ENCODE assay signal across 23 mouse cellular contexts in genomic region chr3:159056960-159057525, GRCm38 (mm10).
DNase-seq lines count a peak whose midpoint lies in the region; ATAC-seq and TF ChIP-seq lines count a peak whose summit lies in the region.
"Had no signal": no experiment of that assay in that cellular context is flagged by ENCODE, and none has a peak within 500 bp of the region (broad histone marks: within the 10 kb centered on the region; RNA-seq: fewer than 3 reads in every experiment).

No protein-coding gene starts in this region.

- DNase-seq in forebrain, embryonic 11.5 days (ENCODE audit: low spot score) = no peak
- DNase-seq in midbrain, embryonic 14.5 days = peak; percentile 2
- DNase-seq in midbrain, embryonic 11.5 days (ENCODE audit: low spot score, missing footprints) = no peak
- peak; percentile 11 for DNase-seq in brain, embryonic 14.5 days (ENCODE audit: low read depth)
- peak; percentile 28 for DNase-seq in mesoderm, embryonic 11.5 days (ENCODE audit: low read depth, low spot score)
- DNase-seq: adrenal gland, adult 8-10 months; cerebellum, adult 18-20 months; cerebellum, postnatal 14 days; gastrocnemius, postnatal 14 days; heart, adult 18-20 months; heart, postnatal 10 days; kidney, adult 9 months; kidney, postnatal 36 days; thymus, postnatal 25 days had no signal

- H3K4me3 ChIP-seq in forebrain, embryonic 11.5 days (ENCODE audit: low read depth, low read length) = no peak overlapping the region
- H3K4me3 ChIP-seq in forebrain, embryonic 13.5 days = no peak overlapping the region
- H3K4me3 ChIP-seq in midbrain, embryonic 14.5 days (replicated peaks; ENCODE audit: low read depth, low read length) = no peak overlapping the region
- H3K4me3 ChIP-seq in midbrain, embryonic 11.5 days (ENCODE audit: low read depth, low read length) = no peak overlapping the region
- H3K4me3 ChIP-seq in intestine, embryonic 15.5 days (replicated peaks) = no peak overlapping the region
- H3K4me3 ChIP-seq: forebrain, embryonic 10.5 days; heart, embryonic 12.5 days; hindbrain, embryonic 10.5 days; stomach, embryonic 15.5 days had no signal

- H3K9me3 ChIP-seq in forebrain, embryonic 11.5 days (ENCODE audit: control insufficient read depth, low read length) = no peaks in the 10 kb centered on the region
- H3K9me3 ChIP-seq in forebrain, embryonic 13.5 days (replicated peaks) = no peaks in the 10 kb centered on the region
- no peaks in the 10 kb centered on the region for H3K9me3 ChIP-seq in midbrain, embryonic 14.5 days (ENCODE audit: control insufficient read depth, low read length)
- no peaks in the 10 kb centered on the region for H3K9me3 ChIP-seq in midbrain, embryonic 11.5 days (ENCODE audit: control insufficient read depth, low read length)
- no peaks in the 10 kb centered on the region for H3K9me3 ChIP-seq in intestine, embryonic 15.5 days
- H3K9me3 ChIP-seq: forebrain, embryonic 10.5 days; heart, embryonic 12.5 days; hindbrain, embryonic 10.5 days; stomach, embryonic 15.5 days had no signal

- no peaks in the 10 kb centered on the region for H3K36me3 ChIP-seq in forebrain, embryonic 11.5 days (ENCODE audit: control insufficient read depth, insufficient read depth, low read length)
- H3K36me3 ChIP-seq in forebrain, embryonic 13.5 days (ENCODE audit: poor library complexity, severe bottlenecking) = no peaks in the 10 kb centered on the region
- H3K36me3 ChIP-seq in midbrain, embryonic 14.5 days (ENCODE audit: control insufficient read depth, insufficient read depth, low read length) = no peaks in the 10 kb centered on the region
- H3K36me3 ChIP-seq in midbrain, embryonic 11.5 days (ENCODE audit: control insufficient read depth, insufficient read depth, low read length) = no peaks in the 10 kb centered on the region
- no peaks in the 10 kb centered on the region for H3K36me3 ChIP-seq in intestine, embryonic 15.5 days
- H3K36me3 ChIP-seq: forebrain, embryonic 10.5 days; heart, embryonic 12.5 days; hindbrain, embryonic 10.5 days; stomach, embryonic 15.5 days had no signal

- WGBS in forebrain, embryonic 11.5 days = 80% methylated on average over 1 of the region's 1 CpGs
- WGBS in forebrain, embryonic 13.5 days = 84% methylated on average over 1 of the region's 1 CpGs
- WGBS in midbrain, embryonic 14.5 days = 92% methylated on average over 1 of the region's 1 CpGs
- 76% methylated on average over 1 of the region's 1 CpGs for WGBS in midbrain, embryonic 11.5 days
- 75% methylated on average over 1 of the region's 1 CpGs for WGBS in intestine, embryonic 15.5 days

- no peaks in the 10 kb centered on the region for H3K27me3 ChIP-seq in forebrain, embryonic 11.5 days (ENCODE audit: control insufficient read depth, insufficient read depth, low read length)
- no peaks in the 10 kb centered on the region for H3K27me3 ChIP-seq in forebrain, embryonic 13.5 days
- no peaks in the 10 kb centered on the region for H3K27me3 ChIP-seq in midbrain, embryonic 14.5 days (ENCODE audit: control insufficient read depth, insufficient read depth, low read length)
- no peaks in the 10 kb centered on the region for H3K27me3 ChIP-seq in midbrain, embryonic 11.5 days (ENCODE audit: control insufficient read depth, insufficient read depth, low read length)
- no peaks in the 10 kb centered on the region for H3K27me3 ChIP-seq in intestine, embryonic 15.5 days (replicated peaks)
- H3K27me3 ChIP-seq: heart, embryonic 12.5 days; stomach, embryonic 15.5 days had no signal

- no peak overlapping the region for H3K4me2 ChIP-seq in forebrain, embryonic 11.5 days (ENCODE audit: low read depth, low read length, severe bottlenecking)
- H3K4me2 ChIP-seq in forebrain, embryonic 13.5 days = no peak overlapping the region
- H3K4me2 ChIP-seq in midbrain, embryonic 14.5 days (ENCODE audit: low read length) = no peak overlapping the region
- no peak overlapping the region for H3K4me2 ChIP-seq in midbrain, embryonic 11.5 days
- no peak overlapping the region for H3K4me2 ChIP-seq in intestine, embryonic 15.5 days (replicated peaks)
- H3K4me2 ChIP-seq: heart, embryonic 12.5 days; stomach, embryonic 15.5 days had no signal

- H3K9ac ChIP-seq in forebrain, embryonic 11.5 days (ENCODE audit: low read length) = no peak overlapping the region
- H3K9ac ChIP-seq in forebrain, embryonic 13.5 days = no peak overlapping the region
- H3K9ac ChIP-seq in midbrain, embryonic 14.5 days (replicated peaks; ENCODE audit: low read length) = no peak overlapping the region
- no peak overlapping the region for H3K9ac ChIP-seq in midbrain, embryonic 11.5 days (ENCODE audit: low read length)
- no peak overlapping the region for H3K9ac ChIP-seq in intestine, embryonic 15.5 days
- H3K9ac ChIP-seq: heart, embryonic 12.5 days; stomach, embryonic 15.5 days had no signal

- peak; percentile 58; the same call in 1 of the 2 replicates for ATAC-seq in forebrain, embryonic 11.5 days (replicated peaks; ENCODE audit: low FRiP score)
- ATAC-seq in forebrain, embryonic 13.5 days = no peak
- no peak for ATAC-seq in midbrain, embryonic 14.5 days (ENCODE audit: low FRiP score, low TSS enrichment)
- no peak for ATAC-seq in midbrain, embryonic 11.5 days (ENCODE audit: low FRiP score)
- no peak for ATAC-seq in intestine, embryonic 15.5 days
- ATAC-seq: activated CD4-positive, CD25-positive, alpha-beta regulatory T cell, adult 4 months; inflammation-experienced regulatory T-cells, adult 6 months had no signal

- no peak overlapping the region for H3K27ac ChIP-seq in forebrain, embryonic 11.5 days (ENCODE audit: low read depth, low read length)
- no peak overlapping the region for H3K27ac ChIP-seq in forebrain, embryonic 13.5 days
- H3K27ac ChIP-seq in midbrain, embryonic 14.5 days (replicated peaks; ENCODE audit: low read depth, low read length) = no peak overlapping the region
- H3K27ac ChIP-seq in midbrain, embryonic 11.5 days (ENCODE audit: low read depth, low read length) = no peak overlapping the region
- H3K27ac ChIP-seq in intestine, embryonic 15.5 days = no peak overlapping the region
- H3K27ac ChIP-seq: forebrain, embryonic 10.5 days; hindbrain, embryonic 10.5 days; macrophage; stomach, embryonic 15.5 days had no signal

- TF ChIP-seq POLR2A in brain, embryonic 14.5 days (IDR thresholded peaks at IDR 0.05; ENCODE audit: borderline replicate concordance, extremely low read depth, insufficient read depth, insufficient read length, poor library complexity, severe bottlenecking) = no peak

- TF ChIP-seq CTCF in brain, embryonic 14.5 days (IDR thresholded peaks at IDR 0.05; ENCODE audit: borderline replicate concordance, extremely low read depth, insufficient read depth, insufficient read length) = no peak

- H3K4me1 ChIP-seq in forebrain, embryonic 11.5 days (replicated peaks; ENCODE audit: control insufficient read depth, insufficient read depth, low read length) = no peaks in the 10 kb centered on the region
- no peaks in the 10 kb centered on the region for H3K4me1 ChIP-seq in forebrain, embryonic 13.5 days
- H3K4me1 ChIP-seq in midbrain, embryonic 14.5 days (ENCODE audit: control insufficient read depth, insufficient read depth, low read length) = no peaks in the 10 kb centered on the region
- H3K4me1 ChIP-seq in midbrain, embryonic 11.5 days (ENCODE audit: control insufficient read depth, insufficient read depth, low read length) = no peaks in the 10 kb centered on the region
- H3K4me1 ChIP-seq in intestine, embryonic 15.5 days (replicated peaks) = no peaks in the 10 kb centered on the region
- H3K4me1 ChIP-seq: heart, embryonic 12.5 days; hindbrain, embryonic 10.5 days; stomach, embryonic 15.5 days had no signal

Comparison
In these comparisons a context has a peak if more than half of its experiments do, and no peak if none do; other contexts are left out.
1. DNase-seq: peak in midbrain, embryonic 14.5 days (single experiment), brain, embryonic 14.5 days (single experiment) and mesoderm, embryonic 11.5 days (single experiment); none in forebrain, embryonic 11.5 days (single experiment) and midbrain, embryonic 11.5 days (single experiment).